In genomic region chr5:72796186-72796613, GRCm38 (mm10) we compare ENCODE assay signal across 8 mouse cellular contexts. TPM values are rescaled to one million over a fixed set of nuclear protein-coding genes. Genes with fewer than 3 reads are reported as not detected.
DNase-seq lines count a peak whose midpoint lies in the region; ATAC-seq and TF ChIP-seq lines count a peak whose summit lies in the region.

No protein-coding gene starts in this region.

- no peaks in the 10 kb centered on the region for H3K27me3 ChIP-seq in midbrain, embryonic 11.5 days (ENCODE audit: control insufficient read depth, insufficient read depth, low read length)
- no peaks in the 10 kb centered on the region for H3K27me3 ChIP-seq in midbrain, postnatal 0 days (ENCODE audit: insufficient read depth, low read length)
- no peaks in the 10 kb centered on the region for H3K27me3 ChIP-seq in liver, embryonic 13.5 days

- no peak for DNase-seq in midbrain, embryonic 11.5 days (ENCODE audit: low spot score, missing footprints)
- no peak for DNase-seq in midbrain, postnatal 0 days (ENCODE audit: low spot score)
- DNase-seq in heart, postnatal 25 days (ENCODE audit: low spot score), result peak; percentile 13
- no peak for DNase-seq in liver, embryonic 13.5 days
- DNase-seq in ovary, postnatal 14 days (ENCODE audit: low spot score), result peak; percentile 15
- no peak for DNase-seq in retina, embryonic 14.5 days (ENCODE audit: low spot score)
- no peak for DNase-seq in frontal cortex, postnatal 10 days (ENCODE audit: low spot score in 2 of 2)

- no peak for ATAC-seq in midbrain, embryonic 11.5 days (ENCODE audit: low FRiP score)
- no peak for ATAC-seq in midbrain, postnatal 0 days (ENCODE audit: low FRiP score)
- ATAC-seq in liver, embryonic 13.5 days (ENCODE audit: low read depth), result 0 out of 2 replicates have a peak, but pooled peaks have one; percentile 39

- H3K4me3 ChIP-seq in midbrain, embryonic 11.5 days (ENCODE audit: low read depth, low read length), result no peak overlapping the region
- no peak overlapping the region for H3K4me3 ChIP-seq in midbrain, postnatal 0 days (ENCODE audit: low read depth, low read length)
- H3K4me3 ChIP-seq in cortical plate, adult 2 months (ENCODE audit: insufficient read depth, low read length), result no peak overlapping the region
- peak overlapping the region; percentile 21; the same call in 1 of the 2 replicates for H3K4me3 ChIP-seq in liver, embryonic 13.5 days (replicated peaks)

- H3K4me1 ChIP-seq in midbrain, embryonic 11.5 days (ENCODE audit: control insufficient read depth, insufficient read depth, low read length), result peaks cover 3% of the 10 kb centered on the region; the same call in 1 of the 2 replicates
- H3K4me1 ChIP-seq in midbrain, postnatal 0 days (ENCODE audit: insufficient read depth, low read length), result no peaks in the 10 kb centered on the region
- H3K4me1 ChIP-seq in cortical plate, adult 2 months (ENCODE audit: control insufficient read depth, insufficient read depth, low read length), result no peaks in the 10 kb centered on the region
- 0 out of 2 replicates have a peak, but pooled peaks cover 7% of the 10 kb centered on the region for H3K4me1 ChIP-seq in liver, embryonic 13.5 days (replicated peaks)

- intact Hi-C loops in heart, postnatal 25 days (cut with DNase I), result no loop called here

- H3K9me3 ChIP-seq in midbrain, embryonic 11.5 days (ENCODE audit: control insufficient read depth, low read length), result no peaks in the 10 kb centered on the region
- no peaks in the 10 kb centered on the region for H3K9me3 ChIP-seq in midbrain, postnatal 0 days (ENCODE audit: low read length)
- no peaks in the 10 kb centered on the region for H3K9me3 ChIP-seq in liver, embryonic 13.5 days (replicated peaks)

- TF ChIP-seq CTCF in midbrain, postnatal 0 days (IDR thresholded peaks at IDR 0.05), result no peak
- no peak for TF ChIP-seq CTCF in cortical plate, adult 2 months (IDR thresholded peaks at IDR 0.05; ENCODE audit: extremely low read depth, insufficient read depth, low read length)

- H3K36me3 ChIP-seq in midbrain, embryonic 11.5 days (ENCODE audit: control insufficient read depth, insufficient read depth, low read length), result no peaks in the 10 kb centered on the region
- no peaks in the 10 kb centered on the region for H3K36me3 ChIP-seq in midbrain, postnatal 0 days (ENCODE audit: insufficient read depth, low read length)
- no peaks in the 10 kb centered on the region for H3K36me3 ChIP-seq in liver, embryonic 13.5 days

- H3K9ac ChIP-seq in midbrain, embryonic 11.5 days (ENCODE audit: low read length), result peak overlapping the region; percentile 14; the same call in 1 of the 2 replicates
- no peak overlapping the region for H3K9ac ChIP-seq in midbrain, postnatal 0 days (replicated peaks; ENCODE audit: low read length, poor library complexity, severe bottlenecking)
- H3K9ac ChIP-seq in liver, embryonic 13.5 days, result 0 out of 2 replicates have a peak overlapping the region, but pooled peaks have one; percentile 19

- H3K27ac ChIP-seq in midbrain, embryonic 11.5 days (ENCODE audit: low read depth, low read length), result no peak overlapping the region
- no peak overlapping the region for H3K27ac ChIP-seq in midbrain, postnatal 0 days (ENCODE audit: low read depth, low read length)
- peak overlapping the region; percentile 59; the same call in 1 of the 2 replicates for H3K27ac ChIP-seq in cortical plate, adult 2 months (ENCODE audit: insufficient read depth, low read length)
- H3K27ac ChIP-seq in liver, embryonic 13.5 days, result peak overlapping the region; percentile 32; the same call in 1 of the 2 replicates

- TF ChIP-seq POLR2A in cortical plate, adult 2 months (IDR thresholded peaks at IDR 0.05; ENCODE audit: extremely low read depth, insufficient read depth, low read length), result no peak

- WGBS in midbrain, embryonic 11.5 days, result 69% methylated on average over 14 of the region's 14 CpGs
- WGBS in midbrain, postnatal 0 days, result 59% methylated on average over 14 of the region's 14 CpGs
- 18% methylated on average over 14 of the region's 14 CpGs for WGBS in liver, embryonic 13.5 days (ENCODE audit: insufficient replicate concordance)

- no peak overlapping the region for H3K4me2 ChIP-seq in midbrain, embryonic 11.5 days
- no peak overlapping the region for H3K4me2 ChIP-seq in midbrain, postnatal 0 days (ENCODE audit: low read depth, low read length, poor library complexity, severe bottlenecking)
- peak overlapping the region; percentile 51 for H3K4me2 ChIP-seq in liver, embryonic 13.5 days

RNA-seq across cellular contexts. Expression of gene Txk, which starts 43.6 kb away (rescaled TPM):
- not detected in 2 replicates for polyA plus RNA-seq in midbrain, embryonic 11.5 days (2014; fragmentation: Nextera tagmentation; extraction: Ambion mirVana)
- total RNA-seq in midbrain, postnatal 0 days (2014; rRNA removed), result 0.05 TPM in 1 of 2 replicates, not detected in the other
- 0.14 and 0.15 TPM in 2 replicates for polyA plus RNA-seq in midbrain, postnatal 0 days (2015; fragmentation: Nextera tagmentation; extraction: Ambion mirVana)
- 0.13 and 0.21 TPM in 2 replicates for polyA plus RNA-seq in cortical plate, adult 2 months (2012; rRNA removed)
- under 1 TPM; 0.08 to 0.14 TPM for total RNA-seq in heart, postnatal 25 days (2021)
- polyA plus RNA-seq in liver, embryonic 13.5 days (2015; fragmentation: Nextera tagmentation; extraction: Ambion mirVana), result not detected in 2 replicates

Comparison
In these comparisons a context has a peak if more than half of its experiments do, and no peak if none do; other contexts are left out.
1. DNase-seq: peak in heart, postnatal 25 days (single experiment) and ovary, postnatal 14 days (single experiment); none in midbrain, embryonic 11.5 days (single experiment), midbrain, postnatal 0 days (single experiment), liver, embryonic 13.5 days (single experiment), retina, embryonic 14.5 days (single experiment) and frontal cortex, postnatal 10 days (0 of 2).
2. H3K27ac ChIP-seq: peak in cortical plate, adult 2 months (single experiment) and liver, embryonic 13.5 days (single experiment); none in midbrain, embryonic 11.5 days (single experiment) and midbrain, postnatal 0 days (single experiment).